Mouse (Mus musculus) hindbrain, embryonic 11.5 days (tissue): ENCODE results near the gene Gm7247. TPM values are rescaled to one million over a fixed set of nuclear protein-coding genes. Genes with fewer than 3 reads are reported as not detected.
"Not testable (repeated sequence)": the region's sequence is repeated elsewhere in the genome, so short reads cannot be mapped to it uniquely, and the experiment has no call there.

Experiments
- ATAC-seq: fragments of 200-750 bp; cut with Nextera tagmentation; 2 replicates; pipeline ENCODE4 v1.8.0; 2017; ENCODE audit warnings: mild to moderate bottlenecking, moderate TSS enrichment, moderate library complexity; ENCODE audit not compliant: low FRiP score
- DNase-seq: peaks from one replicate; pipeline ENCODE4 v3.0.0-alpha.2; 2015; ENCODE audit warnings: low spot score
- H3K27ac ChIP-seq: fragments of 300-500 bp; sonication (generic); 2 replicates; pipeline ENCODE4 v1.5.1; 2014; ENCODE audit warnings: mild to moderate bottlenecking, low read depth, low read length
- H3K27me3 ChIP-seq: fragments of 300-500 bp; sonication (generic); 2 replicates; pipeline ENCODE4 v1.6.1; 2014; ENCODE audit warnings: mild to moderate bottlenecking, low read length, moderate library complexity, mixed read lengths; ENCODE audit not compliant: control insufficient read depth, insufficient read depth
- H3K36me3 ChIP-seq: fragments of 300-500 bp; sonication (generic); 2 replicates; pipeline ENCODE4 v1.6.1; 2014; ENCODE audit warnings: mild to moderate bottlenecking, low read length, moderate library complexity, mixed read lengths; ENCODE audit not compliant: control insufficient read depth, insufficient read depth
- H3K4me1 ChIP-seq: fragments of 300-500 bp; sonication (generic); replicated peaks from 2 replicates; pipeline ENCODE4 v1.6.1; 2014; ENCODE audit warnings: low read length, mixed read lengths; ENCODE audit not compliant: control insufficient read depth, insufficient read depth
- H3K4me2 ChIP-seq: fragments of 300-500 bp; sonication (generic); replicated peaks from 2 replicates; pipeline ENCODE4 v1.6.1; 2014; ENCODE audit warnings: mild to moderate bottlenecking, low read depth, low read length
- H3K4me3 ChIP-seq: fragments of 300-500 bp; sonication (generic); 2 replicates; pipeline ENCODE4 v1.5.1; 2014; ENCODE audit warnings: low read depth, low read length
- H3K9ac ChIP-seq: fragments of 300-500 bp; sonication (generic); 2 replicates; pipeline ENCODE4 v1.6.1; 2014; ENCODE audit warnings: low read depth, low read length
- H3K9me3 ChIP-seq: fragments of 300-500 bp; sonication (generic); 2 replicates; pipeline ENCODE4 v1.6.1; 2016; ENCODE audit warnings: low read length; ENCODE audit not compliant: control insufficient read depth
- WGBS: fragments of 180-500 bp; shearing (Covaris S2); extraction: QIAGEN DNeasy Blood & Tissue Kit; methylation state at CpG from one replicate; pipeline ENCODE4 v1.1.7; 2014; 5-methylcytosine and 5-hydroxymethylcytosine counted together
- polyA plus RNA-seq: library from polyadenylated mRNA; unstranded; fragments of >200 nt; fragmentation: Nextera tagmentation; extraction: Ambion mirVana; gene quantifications from 2 replicates; pipeline ENCODE4 v1.2.1, GENCODE M21; 2014

Gene Gm7247
- polyA plus RNA-seq, 1 experiment from 2014 or later: not detected

DNA sequence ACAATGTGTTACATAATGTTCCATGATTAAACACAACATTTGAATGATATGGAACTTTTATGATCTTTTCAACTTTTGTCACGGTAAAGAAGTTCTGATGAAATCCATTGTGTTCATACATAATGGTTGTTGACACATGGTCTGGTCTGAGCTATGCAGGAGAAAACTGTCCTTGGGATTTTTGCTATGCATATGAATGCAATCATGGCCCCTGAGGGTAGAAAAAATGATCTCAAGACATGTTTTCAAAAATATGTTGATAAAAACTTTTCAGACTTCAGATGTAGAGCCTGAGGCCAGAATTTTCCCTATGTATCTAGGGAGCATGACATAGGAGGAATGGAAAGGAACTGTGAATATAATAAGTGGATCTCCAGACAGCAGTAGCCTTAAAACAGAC, 49.0 kb downstream of the Gm7247 start, which contains the start of gene Vmn2r88:
Gene Vmn2r88 (plus strand): TSS at position 301 of the 400 bp plus-strand sequence.
- Histone ChIP-seq H3K4me2 (no peak within 1 kb of the TSS), H3K9me3 (no peaks in the 10 kb centered on the region), H3K36me3 (no peaks in the 10 kb centered on the region), H3K27ac (no peak within 1 kb of the TSS), H3K4me1 (no peaks in the 10 kb centered on the region), H3K4me3 (no peak within 1 kb of the TSS), H3K9ac (no peak within 1 kb of the TSS), H3K27me3 (no peaks in the 10 kb centered on the region)
- no peak for ATAC-seq
- 82% methylated on average over 1 of the region's 1 CpGs for WGBS
- DNase-seq: no peak

DNA sequence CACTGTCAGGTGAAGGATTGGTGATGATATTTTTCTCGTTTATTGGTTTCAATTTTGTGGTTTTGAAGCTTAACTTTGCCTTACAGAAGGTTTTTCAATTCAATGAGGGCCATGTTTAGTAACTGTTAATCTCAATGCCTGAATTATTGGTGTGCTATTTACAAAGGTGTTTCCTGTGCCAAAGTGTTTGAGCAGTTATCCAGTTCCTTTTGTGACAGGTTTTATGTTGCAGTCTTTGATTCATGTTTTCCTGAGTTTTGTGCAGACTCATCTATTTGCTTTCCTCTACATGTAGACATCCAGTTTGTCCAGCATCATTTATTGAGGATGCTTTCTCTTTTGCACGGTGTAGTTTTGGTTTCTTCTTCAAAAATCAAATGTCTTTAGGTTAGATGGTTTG, 62.3 kb downstream of the Gm7247 start:
- Histone ChIP-seq H3K27me3 (no peaks in the 10 kb centered on the region), H3K9ac (no peak overlapping the region), H3K36me3 (no peaks in the 10 kb centered on the region), H3K4me3 (no peak overlapping the region), H3K4me1 (no peaks in the 10 kb centered on the region), H3K4me2 (no peak overlapping the region), H3K9me3 (no peaks in the 10 kb centered on the region), H3K27ac (no peak overlapping the region)
- DNase-seq (no peak), ATAC-seq (no peak)
- 80% methylated on average over 2 of the region's 2 CpGs for WGBS

DNA sequence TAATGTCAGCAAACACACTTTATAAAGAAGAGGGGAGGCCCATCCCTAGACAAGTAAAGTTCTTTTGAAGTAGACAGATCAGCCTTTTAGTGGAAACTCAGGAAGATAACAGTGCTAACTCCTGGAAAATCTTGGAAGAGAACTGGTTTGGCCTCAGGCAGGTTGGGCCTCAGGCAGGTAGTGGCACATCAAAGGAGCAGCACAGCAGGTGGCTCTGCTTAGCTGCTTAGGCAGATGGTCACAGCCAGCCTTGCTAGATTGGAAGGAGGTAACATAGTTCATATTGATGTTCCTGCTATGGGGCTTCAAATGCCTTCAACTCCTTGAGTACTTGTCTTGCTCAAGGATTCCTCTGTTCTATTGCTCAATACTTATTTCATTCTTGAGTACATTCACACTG, 68.6 kb downstream of the Gm7247 start:
- ATAC-seq, H3K4me3 ChIP-seq: not testable (repeated sequence)

DNA sequence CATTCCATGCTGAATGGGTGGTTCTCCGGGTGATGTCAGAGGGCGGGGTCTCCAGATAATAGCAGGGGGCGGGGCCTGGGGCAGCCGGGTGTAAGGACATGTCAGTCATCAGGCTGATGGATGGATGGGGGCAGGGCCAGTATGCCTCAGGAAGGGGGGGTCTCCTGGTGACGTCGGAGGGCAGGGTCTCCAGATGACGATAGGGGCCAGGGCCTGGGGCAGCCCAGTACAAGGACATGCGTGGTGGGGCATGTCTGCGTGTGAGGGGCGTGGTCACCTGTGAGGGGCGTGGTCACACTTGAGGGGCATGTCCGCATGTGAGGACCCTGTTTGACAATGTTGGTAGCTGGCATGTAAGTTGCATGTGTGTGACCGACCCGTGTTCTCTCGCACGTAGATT, 73.0 kb downstream of the Gm7247 start:
- Histone ChIP-seq H3K9ac (no peak overlapping the region), H3K9me3 (peaks cover 10% of the 10 kb centered on the region), H3K4me1 (no peaks in the 10 kb centered on the region), H3K4me2 (no peak overlapping the region), H3K27ac (no peak overlapping the region), H3K27me3 (no peaks in the 10 kb centered on the region), H3K36me3 (no peaks in the 10 kb centered on the region), H3K4me3 (no peak overlapping the region)
- 94% methylated on average over 16 of the region's 16 CpGs for WGBS
- no peak for DNase-seq
- ATAC-seq: no peak

More for the DNA sequence above, 68.6 kb downstream of the Gm7247 start:
- H3K9ac ChIP-seq, DNase-seq, H3K27me3 ChIP-seq, H3K36me3 ChIP-seq, H3K27ac ChIP-seq, H3K4me1 ChIP-seq, H3K9me3 ChIP-seq, H3K4me2 ChIP-seq: not testable (repeated sequence)

DNA sequence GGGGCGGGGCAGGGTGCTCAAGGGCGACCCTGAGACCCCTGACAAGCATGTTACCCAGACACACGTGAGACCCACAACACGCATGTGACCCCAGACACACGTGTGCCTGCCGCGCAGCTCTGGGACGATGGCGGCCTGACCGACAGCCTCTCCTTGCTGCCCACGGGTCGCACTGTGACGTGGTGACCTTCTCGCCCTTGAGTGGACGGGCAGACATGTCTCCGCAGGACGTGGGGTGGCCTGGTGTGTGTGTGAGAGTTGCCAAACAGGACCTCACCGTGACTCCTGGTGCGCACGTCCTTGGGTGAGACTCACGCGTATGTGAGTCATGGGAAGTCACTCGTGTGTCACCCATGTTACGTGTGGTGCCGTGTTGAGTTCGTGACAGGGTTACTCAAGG, 73.5 kb downstream of the Gm7247 start:
- no peak overlapping the region for H3K27ac ChIP-seq
- no peak overlapping the region for H3K9ac ChIP-seq
- no peak overlapping the region for H3K4me2 ChIP-seq
- H3K9me3 ChIP-seq: peaks cover 10% of the 10 kb centered on the region
- WGBS: 96% methylated on average over 26 of the region's 26 CpGs
- no peaks in the 10 kb centered on the region for H3K36me3 ChIP-seq
- H3K4me3 ChIP-seq: no peak overlapping the region
- H3K4me1 ChIP-seq: no peaks in the 10 kb centered on the region
- DNase-seq: no peak
- H3K27me3 ChIP-seq: no peaks in the 10 kb centered on the region
- ATAC-seq: peak; percentile 25; the same call in 1 of the 2 replicates

DNA sequence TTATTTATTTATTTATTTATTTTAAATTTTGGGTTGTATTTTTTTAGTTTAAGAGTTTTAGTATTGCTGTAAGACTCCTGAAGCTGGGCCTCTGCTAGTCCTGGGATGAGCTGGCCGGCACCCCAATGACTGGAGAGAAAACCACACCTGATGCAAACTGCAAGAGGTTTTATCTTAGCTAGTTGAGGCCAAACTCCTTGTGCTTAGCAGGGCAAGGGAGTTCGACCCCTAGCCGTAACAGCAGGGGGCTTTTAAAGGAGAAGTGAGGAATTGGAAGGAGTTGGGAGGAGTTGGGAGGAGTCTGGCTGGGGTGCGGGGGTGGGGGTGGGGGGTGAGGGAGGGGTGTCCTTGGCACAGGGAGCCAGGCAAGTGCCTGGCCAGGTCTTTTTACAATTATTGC, 77.4 kb downstream of the Gm7247 start:
- no peaks in the 10 kb centered on the region for H3K27me3 ChIP-seq
- no peak overlapping the region for H3K4me3 ChIP-seq
- H3K36me3 ChIP-seq: no peaks in the 10 kb centered on the region
- no peak overlapping the region for H3K9ac ChIP-seq
- DNase-seq (peak; percentile 29), ATAC-seq (no peak)
- no peak overlapping the region for H3K27ac ChIP-seq
- 75% methylated on average over 4 of the region's 4 CpGs for WGBS
- H3K4me1 ChIP-seq: no peaks in the 10 kb centered on the region
- peaks cover 10% of the 10 kb centered on the region for H3K9me3 ChIP-seq
- H3K4me2 ChIP-seq: no peak overlapping the region

DNA sequence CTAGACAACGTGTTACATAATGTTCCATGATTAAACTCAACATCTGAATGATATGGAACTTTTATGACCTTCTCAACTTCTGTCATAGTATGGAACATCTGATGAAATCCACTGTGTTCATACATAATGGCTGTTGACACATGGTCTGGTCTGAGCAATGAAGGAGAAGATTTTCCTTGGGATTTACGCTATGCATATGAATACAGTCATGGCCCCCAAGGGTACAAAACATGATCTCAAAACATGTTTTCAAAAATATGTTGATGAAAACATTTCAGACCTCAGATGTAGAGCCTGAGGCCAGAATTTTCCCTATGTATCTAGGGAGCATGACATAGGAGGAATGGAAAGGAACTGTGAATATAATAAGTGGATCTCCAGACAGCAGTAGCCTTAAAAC, 90.0 kb downstream of the Gm7247 start, which contains the start of gene Vmn2r89:
Gene Vmn2r89 (plus strand): TSS at position 301 of the 400 bp plus-strand sequence.
- not testable (repeated sequence) for DNase-seq, H3K36me3 ChIP-seq, H3K4me3 ChIP-seq, H3K4me1 ChIP-seq, H3K27ac ChIP-seq, ATAC-seq, H3K9ac ChIP-seq, H3K4me2 ChIP-seq, H3K27me3 ChIP-seq, H3K9me3 ChIP-seq
- WGBS: 78% methylated on average over 2 of the region's 2 CpGs

DNA sequence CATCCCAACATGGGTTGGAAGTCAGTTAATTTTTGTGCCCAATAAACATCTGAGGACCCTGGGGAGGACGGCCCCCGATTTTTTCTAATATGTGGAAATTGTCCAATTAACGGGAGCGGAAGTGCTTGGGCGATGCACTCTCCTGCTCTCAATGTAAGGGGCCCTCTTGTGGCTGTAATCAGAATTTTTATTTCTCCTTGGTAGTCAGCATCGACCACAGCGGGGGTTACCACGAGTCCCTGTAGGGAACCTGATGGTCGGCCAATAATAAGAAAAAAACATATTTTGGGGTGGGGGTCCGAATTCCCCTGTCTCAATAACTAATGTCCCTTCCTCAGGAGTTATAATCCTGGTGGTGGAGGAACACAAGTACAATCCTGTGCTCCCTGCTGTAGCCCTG, 118.7 kb downstream of the Gm7247 start:
- not testable (repeated sequence) for ATAC-seq, H3K27me3 ChIP-seq, H3K4me1 ChIP-seq, H3K4me3 ChIP-seq, H3K27ac ChIP-seq, H3K9me3 ChIP-seq, H3K9ac ChIP-seq, DNase-seq, H3K36me3 ChIP-seq, H3K4me2 ChIP-seq
- 87% methylated on average over 10 of the region's 10 CpGs for WGBS

DNA sequence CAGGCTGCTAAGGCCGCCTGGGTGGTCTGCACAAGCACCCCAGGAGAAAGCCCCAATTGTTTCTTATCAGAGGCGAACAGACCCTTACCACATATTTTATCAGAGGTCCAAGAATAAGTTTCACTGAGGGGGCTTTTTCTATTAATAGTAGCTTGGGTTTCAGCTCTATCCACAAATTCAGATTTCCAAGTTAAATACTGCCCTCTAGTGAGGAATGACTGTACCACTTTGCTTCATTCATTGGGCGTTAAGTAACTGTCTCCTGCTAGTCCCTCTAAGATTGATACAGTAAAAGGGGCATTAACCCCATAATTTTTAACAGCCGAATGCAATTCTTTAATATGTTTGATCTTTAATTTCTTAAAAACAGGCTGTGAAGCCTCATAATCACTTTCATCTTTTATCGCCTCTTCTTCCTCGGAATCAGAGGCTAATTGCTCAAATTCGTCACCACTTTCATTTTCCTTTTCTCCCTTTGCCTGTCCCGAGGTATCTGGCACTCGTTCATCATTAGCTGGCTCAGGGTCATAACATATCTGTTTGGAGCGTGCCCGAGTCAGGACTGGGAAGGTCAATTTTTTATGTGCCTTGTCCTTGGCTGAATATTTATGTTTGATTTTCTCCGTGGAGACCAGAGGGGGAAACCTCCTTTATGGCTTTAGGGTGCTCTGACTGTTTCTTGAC, 119.9 kb downstream of the Gm7247 start:
- not testable (repeated sequence) for ATAC-seq, DNase-seq, H3K4me3 ChIP-seq, H3K27me3 ChIP-seq, H3K9me3 ChIP-seq, H3K4me2 ChIP-seq, H3K36me3 ChIP-seq, H3K4me1 ChIP-seq, H3K9ac ChIP-seq, H3K27ac ChIP-seq
- WGBS: 89% methylated on average over 12 of the region's 12 CpGs
